ENCODE assay signal across 8 mouse cellular contexts in genomic region chr12:31917245-31917644, GRCm38 (mm10). TPM values are rescaled to one million over a fixed set of nuclear protein-coding genes. Genes with fewer than 3 reads are reported as not detected.
DNase-seq lines count a peak whose midpoint lies in the region; ATAC-seq and TF ChIP-seq lines count a peak whose summit lies in the region.

No protein-coding gene starts in this region.

- ATAC-seq in frontal cortex, adult (ENCODE audit: low TSS enrichment): no peak

- no peak for TF ChIP-seq POLR2A in brain, embryonic 14.5 days (IDR thresholded peaks at IDR 0.05; ENCODE audit: borderline replicate concordance, extremely low read depth, insufficient read depth, insufficient read length, poor library complexity, severe bottlenecking)

- DNase-seq in ovary, postnatal 36 days (ENCODE audit: low spot score): peak; percentile 63
- no peak for DNase-seq in ovary, postnatal 14 days (ENCODE audit: low spot score)
- DNase-seq in brain, embryonic 14.5 days (ENCODE audit: low read depth): peak; percentile 45
- DNase-seq in gastrocnemius, postnatal 10 days: peak; percentile 60
- peak; percentile 46 for DNase-seq in liver
- DNase-seq in kidney, adult 11 months: no peak
- no peak for DNase-seq in right cerebral cortex, postnatal 25 days

- TF ChIP-seq CTCF in brain, embryonic 14.5 days (IDR thresholded peaks at IDR 0.05; ENCODE audit: borderline replicate concordance, extremely low read depth, insufficient read depth, insufficient read length): no peak

RNA-seq across cellular contexts. Expression of gene Hbp1, which starts 33.1 kb away (rescaled TPM):
- polyA plus RNA-seq in brain, embryonic 14.5 days (2012; rRNA removed): 54.3 and 85.8 TPM in 2 replicates
- 10 to 100 TPM; 59.2 to 63.1 TPM for total RNA-seq in gastrocnemius, postnatal 10 days (2021)

Comparison
In these comparisons a context has a peak if more than half of its experiments do, and no peak if none do; other contexts are left out.
1. DNase-seq: peak in ovary, postnatal 36 days (single experiment), brain, embryonic 14.5 days (single experiment), gastrocnemius, postnatal 10 days (single experiment) and liver (single experiment); none in ovary, postnatal 14 days (single experiment), kidney, adult 11 months (single experiment) and right cerebral cortex, postnatal 25 days (single experiment).